Mouse (Mus musculus) heart, adult 2 months (tissue): Measurements from ENCODE around the gene Nxf1. TPM values are rescaled to one million over a fixed set of nuclear protein-coding genes. Genes with fewer than 3 reads are reported as not detected.
A peak's percentile ranks its signal among the peaks of the same experiment; 100 is the strongest.

Source experiments
- DNase-seq, 2 experiments: peaks; one replicate each; pipeline ENCODE4 v3.0.0; 2021
- H3K27ac ChIP-seq: fragments of 200-600 bp; 2 replicates; pipeline ENCODE4 v1.8.1; 2022
- H3K27me3 ChIP-seq: fragments of 200-500 bp; 2 replicates; pipeline ENCODE4 v1.6.1; 2012; ENCODE audit warnings: mild to moderate bottlenecking, low read length, inconsistent platforms, mixed read lengths; ENCODE audit not compliant: control insufficient read depth, insufficient read depth
- H3K36me3 ChIP-seq: fragments of 200-500 bp; 2 replicates; pipeline ENCODE4 v1.6.1; 2012; ENCODE audit warnings: low read length, inconsistent platforms; ENCODE audit not compliant: control insufficient read depth, insufficient read depth
- H3K4me1 ChIP-seq: fragments of 200-500 bp; 2 replicates; pipeline ENCODE4 v1.6.1; 2011; ENCODE audit warnings: low read length; ENCODE audit not compliant: control insufficient read depth, insufficient read depth
- H3K4me3 ChIP-seq: fragments of 200-600 bp; 2 replicates; pipeline ENCODE4 v1.8.1; 2022
- H3K79me2 ChIP-seq: fragments of 200-500 bp; replicated peaks from 2 replicates; pipeline ENCODE4 v1.6.1; 2012; ENCODE audit warnings: mild to moderate bottlenecking, inconsistent platforms, low read length, moderate library complexity, mixed read lengths; ENCODE audit not compliant: control insufficient read depth, insufficient read depth
- H3K9ac ChIP-seq: fragments of 200-500 bp; 2 replicates; pipeline ENCODE4 v1.6.1; 2012; ENCODE audit warnings: low read depth, mild to moderate bottlenecking, control low read depth, inconsistent platforms, low read length, mixed read lengths
- CTCF ChIP-seq: fragments of 200-600 bp; IDR thresholded peaks from 2 replicates; pipeline ENCODE4 v1.8.1; 2022; ENCODE audit warnings: antibody characterized with exemption, mild to moderate bottlenecking, moderate library complexity
- EP300 ChIP-seq: fragments of 200-500 bp; IDR thresholded peaks from 2 replicates; pipeline ENCODE4 v1.6.1; 2011; ENCODE audit warnings: low read depth, low read length, control low read depth; ENCODE audit not compliant: insufficient read depth
- POLR2A ChIP-seq: fragments of 200-500 bp; IDR thresholded peaks from 2 replicates; pipeline ENCODE4 v1.6.1; 2011; ENCODE audit warnings: mild to moderate bottlenecking, low read depth, low read length, control low read depth; ENCODE audit not compliant: insufficient read depth
- WGBS: fragments of 180-500 bp; shearing (Covaris S2); methylation state at CpG from one replicate; pipeline ENCODE4 v1.1.7; 2018; 5-methylcytosine and 5-hydroxymethylcytosine counted together
- intact Hi-C: fragments of 180-260 bp; cut with DNase I; formaldehyde crosslinking; loops from one replicate; pipeline ENCODE4 v1.15.1; 2025
- polyA plus RNA-seq: library from polyadenylated mRNA; depleted of rRNA; stranded (reverse); fragments of >200 nt; gene quantifications from 2 replicates; pipeline ENCODE4 v1.2.3, GENCODE M21; 2012
- total RNA-seq, 2 experiments: library from RNA; stranded (reverse); gene quantifications; 2 replicates each; pipeline ENCODE4 v1.2.3; 2021

Gene Nxf1
- total and polyA plus RNA-seq, 3 experiments: 35.5 to 66.5 (median 41.8) TPM

DNA sequence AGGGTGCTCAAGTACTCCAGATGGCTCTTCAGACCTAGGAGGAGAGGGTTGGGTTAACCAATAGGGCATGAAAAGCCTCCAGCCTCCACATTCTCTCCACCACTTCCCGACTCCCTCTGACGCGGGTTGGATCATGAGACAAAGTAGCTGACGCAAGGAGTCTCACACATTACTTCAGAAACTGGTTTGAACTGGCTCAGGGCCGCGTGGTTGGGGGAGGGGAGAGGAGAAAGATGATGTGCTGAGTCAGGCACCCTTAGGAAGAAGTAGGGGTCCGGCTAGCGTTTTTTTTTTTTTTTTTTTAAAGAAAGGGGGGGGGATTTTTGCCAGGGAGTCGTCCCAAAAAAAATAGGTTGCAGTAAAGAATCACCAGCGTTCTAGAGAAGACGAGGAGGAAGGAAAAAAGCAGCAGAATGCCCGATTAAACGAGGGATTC, 44.0 kb upstream of the Nxf1 start:
- Histone ChIP-seq H3K79me2 (no peaks in the 10 kb centered on the region), H3K9ac (peak overlapping the region; percentile 77), H3K4me1 (peaks cover 11% of the 10 kb centered on the region), H3K4me3 (peak overlapping the region; percentile 84), H3K27me3 (no peaks in the 10 kb centered on the region), H3K27ac (peak overlapping the region; percentile 90), H3K36me3 (peaks cover 29% of the 10 kb centered on the region)
- TF ChIP-seq CTCF: no peak
- TF ChIP-seq POLR2A: no peak
- TF ChIP-seq EP300: no peak
- WGBS: 2% methylated on average over 13 of the region's 13 CpGs
- DNase-seq: peak; percentile 66 to 69
- intact Hi-C loops: loop anchor here (1.0 to 10.0 kb wide), 2 partner anchors 10 to 392 kb away; partner anchors contain the start of gene Slc3a2

DNA sequence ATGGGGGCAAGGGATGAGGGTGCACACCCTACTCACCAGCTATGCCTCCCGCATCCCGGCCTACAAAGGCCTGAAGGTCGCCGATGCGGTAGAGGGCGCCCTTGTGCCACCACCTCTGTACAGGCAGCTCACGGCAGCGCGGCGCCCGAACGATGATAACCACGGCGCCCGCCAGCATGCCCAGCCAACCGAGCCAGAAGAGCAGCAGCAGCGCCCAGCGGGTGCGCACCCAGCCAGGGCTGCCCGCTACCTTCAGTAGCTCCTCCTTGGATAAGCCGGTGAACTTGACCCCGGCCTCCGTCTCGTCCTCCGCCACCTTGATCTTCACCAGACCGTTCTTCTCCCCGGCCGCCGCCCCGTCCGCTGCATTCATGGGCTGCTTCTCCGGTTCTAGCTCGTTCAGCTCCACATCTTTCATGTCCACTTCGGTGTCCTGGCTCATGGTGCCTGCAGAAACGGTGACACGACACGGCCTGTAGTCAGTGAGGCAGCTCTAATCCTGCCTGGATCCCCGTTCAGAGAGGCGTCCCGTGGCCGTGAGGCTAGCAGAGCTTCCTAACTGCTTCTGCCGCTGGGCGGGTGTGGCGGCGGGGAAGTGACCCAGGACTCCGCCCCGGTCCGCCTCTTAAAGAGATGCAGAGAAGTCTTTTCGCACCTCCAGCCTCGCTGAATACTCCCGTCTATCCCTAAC, 43.4 kb upstream of the Nxf1 start:
- Histone ChIP-seq H3K36me3 (peaks cover 29% of the 10 kb centered on the region), H3K4me1 (peaks cover 11% of the 10 kb centered on the region), H3K27me3 (no peaks in the 10 kb centered on the region), H3K4me3 (peak overlapping the region; percentile 84), H3K9ac (peak overlapping the region; percentile 77), H3K27ac (peak overlapping the region; percentile 90), H3K79me2 (no peaks in the 10 kb centered on the region)
- TF ChIP-seq POLR2A (peak; percentile 99), EP300 (peak; percentile 61), CTCF (peak; percentile 92)
- intact Hi-C loops: loop anchor here (1.0 to 10.0 kb wide), 2 partner anchors 10 to 391 kb away; partner anchors contain the start of gene Slc3a2
- WGBS: under 1% methylated on average over 51 of the region's 51 CpGs
- DNase-seq: peak; percentile 95

DNA sequence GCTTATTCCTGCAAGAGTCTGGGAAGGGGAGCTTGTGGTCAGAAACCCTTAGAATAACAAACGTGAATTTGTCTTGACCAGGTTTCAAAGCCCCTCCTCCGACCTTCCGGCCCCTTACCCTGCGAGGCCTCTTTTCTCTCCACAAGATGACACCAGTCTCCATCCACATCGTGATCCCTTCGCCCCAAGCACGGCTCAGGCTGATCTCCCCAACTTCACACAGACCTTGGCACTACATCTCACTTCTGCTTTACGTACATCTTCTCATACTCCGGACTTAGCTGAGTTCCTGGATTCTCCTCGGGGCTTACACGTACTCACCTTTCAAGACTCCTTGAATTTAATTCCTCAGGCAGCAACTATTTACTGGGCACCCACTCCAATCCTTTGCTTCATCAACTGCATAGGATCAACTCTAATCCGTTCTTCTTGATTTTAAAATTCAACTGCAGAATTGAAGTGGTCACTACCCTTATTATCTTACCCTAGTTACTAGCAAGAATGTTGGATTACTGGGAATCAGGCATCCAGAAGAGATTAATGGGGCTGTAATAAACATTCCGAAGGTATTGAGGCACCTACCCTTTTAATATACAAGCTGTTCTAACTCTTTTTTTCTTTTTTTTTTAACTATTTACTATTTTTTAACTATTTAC, 42.7 kb upstream of the Nxf1 start:
- WGBS: 9% methylated on average over 13 of the region's 13 CpGs
- TF ChIP-seq EP300: peak; percentile 4; the same call in 1 of the 2 replicates
- TF ChIP-seq POLR2A: no peak
- H3K9ac ChIP-seq: peak overlapping the region; percentile 61
- H3K27ac ChIP-seq: peak overlapping the region; percentile 90
- H3K27me3 ChIP-seq: no peaks in the 10 kb centered on the region
- peaks cover 29% of the 10 kb centered on the region for H3K36me3 ChIP-seq
- no peak for DNase-seq
- peaks cover 11% of the 10 kb centered on the region for H3K4me1 ChIP-seq
- no peaks in the 10 kb centered on the region for H3K79me2 ChIP-seq
- intact Hi-C loops: loop anchor here (1.0 to 10.0 kb wide), 2 partner anchors 9 to 391 kb away; partner anchors contain the start of gene Slc3a2
- H3K4me3 ChIP-seq: peak overlapping the region; percentile 84

DNA sequence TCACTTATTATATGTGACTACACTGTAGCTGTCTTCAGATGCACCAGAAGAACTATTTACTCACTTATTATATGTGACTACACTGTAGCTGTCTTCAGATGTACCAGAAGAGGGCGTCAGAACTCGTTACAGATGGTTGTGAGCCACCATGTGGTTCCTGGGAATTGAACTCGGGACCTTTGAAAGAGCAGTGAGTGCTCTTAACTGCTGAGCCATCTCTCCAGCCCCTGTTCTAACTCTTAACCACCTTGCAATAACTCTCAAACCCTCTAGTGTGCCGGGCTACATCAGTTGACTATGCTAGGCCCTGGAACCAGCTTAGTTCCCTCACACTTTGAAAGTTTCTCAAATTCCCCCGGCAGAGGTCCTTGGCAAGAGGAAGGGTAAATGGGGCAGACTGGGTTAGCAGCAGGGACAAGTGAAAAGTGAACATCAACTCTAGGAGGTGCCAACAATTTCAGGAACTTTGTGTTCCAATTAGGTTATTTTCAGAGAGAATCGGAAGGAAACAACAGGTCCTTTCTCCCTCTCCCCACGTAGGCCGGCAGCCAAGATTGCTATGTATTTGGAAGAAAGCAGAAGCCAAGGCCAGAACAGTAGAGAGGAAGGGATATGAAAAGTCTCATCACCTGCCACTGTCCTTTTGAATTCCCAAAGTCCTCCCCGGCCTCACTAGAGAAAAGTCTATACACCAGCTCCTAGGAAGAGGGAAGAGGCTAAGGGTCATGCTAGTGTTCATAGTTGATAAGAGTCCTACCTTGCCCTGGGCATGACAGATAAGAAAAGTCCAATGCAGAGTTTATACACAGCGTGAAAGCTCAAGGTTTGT, 42.0 kb upstream of the Nxf1 start:
- intact Hi-C loops: loop anchor here (10.0 kb wide), 1 partner anchor 390 kb away; no protein-coding TSS in a partner anchor
- Histone ChIP-seq H3K79me2 (no peaks in the 10 kb centered on the region), H3K9ac (no peak overlapping the region), H3K27ac (peak overlapping the region; percentile 38; the same call in 1 of the 2 replicates), H3K4me1 (peaks cover 11% of the 10 kb centered on the region), H3K4me3 (no peak overlapping the region), H3K27me3 (no peaks in the 10 kb centered on the region), H3K36me3 (peaks cover 27% of the 10 kb centered on the region)
- TF ChIP-seq POLR2A (no peak), CTCF (0 out of 2 replicates have a peak, but pooled peaks have one; percentile 13)
- WGBS: 51% methylated on average over 10 of the region's 10 CpGs
- DNase-seq: peak in 1 of 2 experiments; percentile 39

DNA sequence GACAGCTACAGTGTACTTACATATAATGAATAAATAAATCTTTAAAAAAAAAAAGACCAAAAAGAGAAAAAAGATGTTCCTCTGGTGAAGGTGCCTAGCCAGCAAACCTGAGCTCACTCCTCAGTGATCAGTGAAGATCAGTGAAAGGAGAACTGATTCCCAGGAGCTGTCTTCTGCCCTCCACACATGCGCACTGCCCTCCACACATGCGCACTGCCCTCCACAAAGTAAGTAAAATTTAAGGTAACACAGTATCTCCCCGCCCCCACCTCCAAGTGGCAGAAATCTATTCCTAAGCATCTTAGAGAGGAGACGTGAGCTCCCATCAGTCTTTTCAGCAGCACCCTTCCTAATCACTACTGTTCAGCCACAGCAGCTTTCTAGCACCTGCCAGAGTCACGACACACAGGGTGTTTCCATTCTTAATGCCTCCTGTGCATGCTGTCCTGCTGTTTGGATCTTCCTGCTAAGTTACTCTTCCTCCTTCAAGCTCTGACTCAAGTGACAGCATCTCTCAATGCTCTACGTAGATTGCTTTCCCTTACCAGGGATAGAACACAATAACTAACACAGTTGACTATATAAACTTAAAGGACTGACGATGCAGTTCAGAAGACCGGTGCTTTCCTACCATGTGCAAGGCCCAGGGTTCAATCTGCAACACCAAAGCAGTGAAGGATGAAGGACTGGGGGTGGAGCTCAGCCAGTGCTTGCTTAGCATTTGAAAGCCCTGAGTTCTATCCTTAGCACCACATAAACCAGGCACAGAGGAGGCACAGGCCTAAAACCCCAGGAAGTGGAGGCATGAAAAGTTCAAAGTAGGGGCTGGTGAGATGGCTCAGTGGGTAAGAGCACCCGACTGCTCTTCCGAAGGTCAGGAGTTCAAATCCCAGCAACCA, 40.8 kb upstream of the Nxf1 start:
- no peak for DNase-seq
- Histone ChIP-seq H3K27ac (no peak overlapping the region), H3K36me3 (peaks cover 14% of the 10 kb centered on the region), H3K9ac (no peak overlapping the region), H3K4me3 (no peak overlapping the region), H3K27me3 (no peaks in the 10 kb centered on the region), H3K4me1 (peaks cover 9% of the 10 kb centered on the region), H3K79me2 (no peaks in the 10 kb centered on the region)
- TF ChIP-seq EP300: no peak
- no peak for TF ChIP-seq POLR2A
- no peak for TF ChIP-seq CTCF
- WGBS: 92% methylated on average over 10 of the region's 10 CpGs
- intact Hi-C loops: loop anchor here (10.0 kb wide), 1 partner anchor 389 kb away; no protein-coding TSS in a partner anchor
